Mouse (Mus musculus) left cerebral cortex, postnatal 25 days (tissue): ENCODE data around the gene C1qa. TPM values are rescaled to one million over a fixed set of nuclear protein-coding genes. Genes with fewer than 3 reads are reported as not detected.

Experiments used
- DNase-seq, 2 experiments: peaks; one replicate each; pipeline ENCODE4 v3.0.0; 2022; ENCODE audit warnings: low spot score in 2 of 2, mixed read lengths in 1 of 2
- intact Hi-C: fragments of 180-260 bp; cut with DNase I; formaldehyde crosslinking; loops from one replicate; pipeline ENCODE4 v1.15.1; 2025
- total RNA-seq, 2 experiments: library from RNA; stranded (reverse); gene quantifications; 2 replicates each; pipeline ENCODE4 v1.2.3; 2021

The C1qa gene
- total RNA-seq, 2 experiments from 2014 or later = 51.2 to 54.2 TPM

- intact Hi-C loops = no loop called here
- no peak for DNase-seq
These were observed 30.8 kb downstream of the C1qa start for GRCm38 (mm10) chr4:136867690-136868345.

- intact Hi-C loops = no loop called here
- DNase-seq = no peak
These were observed 33.1 kb downstream of the C1qa start for GRCm38 (mm10) chr4:136865531-136865930.

- intact Hi-C loops = no loop called here
- no peak for DNase-seq
These were observed 33.7 kb downstream of the C1qa start for GRCm38 (mm10) chr4:136864751-136865470.

GRCm38 (mm10) chr4:136863517-136863916 is 35.1 kb downstream of the C1qa start:
- peak in 1 of 2 experiments; percentile 26 for DNase-seq
- intact Hi-C loops = no loop called here

GRCm38 (mm10) chr4:136862411-136862810 is 36.2 kb downstream of the C1qa start:
- intact Hi-C loops = no loop called here
- no peak for DNase-seq

GRCm38 (mm10) chr4:136861806-136862205 is 36.8 kb downstream of the C1qa start:
- intact Hi-C loops = no loop called here
- DNase-seq = no peak

- intact Hi-C loops = no loop called here
- no peak for DNase-seq
These were observed 38.6 kb downstream of the C1qa start for GRCm38 (mm10) chr4:136860022-136860421.

GRCm38 (mm10) chr4:136855081-136855480 is 43.5 kb downstream of the C1qa start:
- peak in 1 of 2 experiments; percentile 48 for DNase-seq
- intact Hi-C loops = no loop called here

- DNase-seq = no peak
- intact Hi-C loops = no loop called here
These were observed 45.6 kb downstream of the C1qa start for GRCm38 (mm10) chr4:136852989-136853388.

- DNase-seq = no peak
- intact Hi-C loops = no loop called here
These were observed 46.5 kb downstream of the C1qa start for GRCm38 (mm10) chr4:136852119-136852518.

GRCm38 (mm10) chr4:136848565-136848964 is 50.0 kb downstream of the C1qa start:
- intact Hi-C loops = no loop called here
- DNase-seq = peak; percentile 18 to 84

- no peak for DNase-seq
- intact Hi-C loops = no loop called here
These were observed 51.4 kb downstream of the C1qa start for GRCm38 (mm10) chr4:136847166-136847565.

Other genes starting within 250 kb of the C1qa start
- 10 to 100 TPM; 15.2 to 21.4 TPM for gene Ephb2, start 62.8 kb downstream of the C1qa start, total RNA-seq
- gene C1qb, start 12.6 kb downstream of the C1qa start, total RNA-seq = 10 to 100 TPM; 56.6 to 61.3 TPM
- gene C1qc, start 5.7 kb downstream of the C1qa start, total RNA-seq = 10 to 100 TPM; 38.3 to 44.1 TPM
- gene Epha8, start 58.0 kb upstream of the C1qa start, total RNA-seq = 1 to 10 TPM; 3.9 to 6.5 TPM
- 10 to 100 TPM; 13.8 to 15.1 TPM for gene Zbtb40, start 150.0 kb upstream of the C1qa start, total RNA-seq